Mouse (Mus musculus) hindbrain, embryonic 12.5 days (tissue): Measurements from ENCODE around the gene Pdpk1. TPM values are rescaled to one million over a fixed set of nuclear protein-coding genes. Genes with fewer than 3 reads are reported as not detected.
"Not testable (repeated sequence)": the region's sequence is repeated elsewhere in the genome, so short reads cannot be mapped to it uniquely, and the experiment has no call there.

Experiments
- ATAC-seq: fragments of 200-750 bp; cut with Nextera tagmentation; 2 replicates; pipeline ENCODE4 v1.8.0; 2017; ENCODE audit warnings: moderate TSS enrichment; ENCODE audit not compliant: low FRiP score
- H3K27ac ChIP-seq: fragments of 300-500 bp; sonication (generic); 2 replicates; pipeline ENCODE4 v1.5.1; 2016; ENCODE audit warnings: mild to moderate bottlenecking
- H3K27me3 ChIP-seq: fragments of 300-500 bp; sonication (generic); 2 replicates; pipeline ENCODE4 v1.6.1; 2016; ENCODE audit warnings: mild to moderate bottlenecking
- H3K36me3 ChIP-seq: fragments of 300-500 bp; sonication (generic); 2 replicates; pipeline ENCODE4 v1.6.1; 2016; ENCODE audit warnings: mild to moderate bottlenecking
- H3K4me1 ChIP-seq: fragments of 300-500 bp; sonication (generic); 2 replicates; pipeline ENCODE4 v1.6.1; 2016
- H3K4me2 ChIP-seq: fragments of 300-500 bp; sonication (generic); replicated peaks from 2 replicates; pipeline ENCODE4 v1.6.1; 2016; ENCODE audit warnings: mild to moderate bottlenecking
- H3K4me3 ChIP-seq: fragments of 300-500 bp; sonication (generic); 2 replicates; pipeline ENCODE4 v1.5.1; 2016; ENCODE audit warnings: mild to moderate bottlenecking
- H3K9ac ChIP-seq: fragments of 300-500 bp; sonication (generic); 2 replicates; pipeline ENCODE4 v1.6.1; 2016; ENCODE audit warnings: mild to moderate bottlenecking, moderate library complexity
- H3K9me3 ChIP-seq: fragments of 300-500 bp; sonication (generic); replicated peaks from 2 replicates; pipeline ENCODE4 v1.6.1; 2016; ENCODE audit warnings: mild to moderate bottlenecking
- WGBS: fragments of 180-500 bp; shearing (Covaris S2); methylation state at CpG from one replicate; pipeline ENCODE4 v1.1.7; 2016; 5-methylcytosine and 5-hydroxymethylcytosine counted together
- polyA plus RNA-seq: library from polyadenylated mRNA; unstranded; fragments of >200 nt; fragmentation: Nextera tagmentation; extraction: Ambion mirVana; gene quantifications from 2 replicates; pipeline ENCODE4 v1.2.1, GENCODE M21; 2016

Pdpk1 gene
- polyA plus RNA-seq, 1 experiment from 2014 or later, result 55.2 TPM

GRCm38 (mm10) chr17:24105111-24105510 lies 45.6 kb downstream of the Pdpk1 start:
- Histone ChIP-seq H3K9me3 (no peaks in the 10 kb centered on the region), H3K36me3 (peaks cover 42% of the 10 kb centered on the region), H3K4me2 (no peak overlapping the region), H3K27me3 (no peaks in the 10 kb centered on the region), H3K4me3 (no peak overlapping the region), H3K27ac (no peak overlapping the region), H3K4me1 (no peaks in the 10 kb centered on the region), H3K9ac (no peak overlapping the region)
- 84% methylated on average over 2 of the region's 2 CpGs for WGBS
- ATAC-seq, result no peak

- no peak for ATAC-seq
- Histone ChIP-seq H3K27me3 (no peaks in the 10 kb centered on the region), H3K36me3 (peaks cover 47% of the 10 kb centered on the region), H3K27ac (no peak overlapping the region), H3K4me3 (no peak overlapping the region), H3K4me2 (no peak overlapping the region), H3K4me1 (no peaks in the 10 kb centered on the region), H3K9me3 (no peaks in the 10 kb centered on the region), H3K9ac (no peak overlapping the region)
- WGBS, result 95% methylated on average over 4 of the region's 4 CpGs
Measured at GRCm38 (mm10) chr17:24098354-24098753, 52.4 kb downstream of the Pdpk1 start.

GRCm38 (mm10) chr17:24090575-24090974 lies 60.1 kb downstream of the Pdpk1 start:
- Histone ChIP-seq H3K9ac (no peak overlapping the region), H3K4me1 (no peaks in the 10 kb centered on the region), H3K27ac (no peak overlapping the region), H3K9me3 (no peaks in the 10 kb centered on the region), H3K36me3 (peaks cover 59% of the 10 kb centered on the region), H3K4me2 (no peak overlapping the region), H3K27me3 (no peaks in the 10 kb centered on the region), H3K4me3 (no peak overlapping the region)
- no peak for ATAC-seq
- 97% methylated on average over 1 of the region's 1 CpGs for WGBS

- not testable (repeated sequence) for H3K27ac ChIP-seq, H3K9ac ChIP-seq, H3K4me3 ChIP-seq, H3K4me1 ChIP-seq, H3K27me3 ChIP-seq, H3K4me2 ChIP-seq, ATAC-seq, H3K9me3 ChIP-seq
- 91% methylated on average over 3 of the region's 4 CpGs for WGBS
- peaks cover 55% of the 10 kb centered on the region for H3K36me3 ChIP-seq
Measured at GRCm38 (mm10) chr17:24086399-24086798, 64.3 kb downstream of the Pdpk1 start.

- Histone ChIP-seq H3K36me3 (peaks cover 50% of the 10 kb centered on the region), H3K4me1 (no peaks in the 10 kb centered on the region), H3K27me3 (no peaks in the 10 kb centered on the region), H3K27ac (no peak overlapping the region), H3K4me2 (no peak overlapping the region), H3K9me3 (no peaks in the 10 kb centered on the region), H3K9ac (no peak overlapping the region), H3K4me3 (no peak overlapping the region)
- no peak for ATAC-seq
- 65% methylated on average over 1 of the region's 1 CpGs for WGBS
Measured at GRCm38 (mm10) chr17:24084593-24084992, 66.1 kb downstream of the Pdpk1 start.

- no peak for ATAC-seq
- H3K4me2 ChIP-seq, result no peak overlapping the region
- no peak overlapping the region for H3K27ac ChIP-seq
- H3K36me3 ChIP-seq, result peaks cover 31% of the 10 kb centered on the region
- no peak overlapping the region for H3K4me3 ChIP-seq
- H3K9me3 ChIP-seq, result no peaks in the 10 kb centered on the region
- peaks cover 4% of the 10 kb centered on the region for H3K4me1 ChIP-seq
- H3K9ac ChIP-seq, result no peak overlapping the region
- WGBS, result 89% methylated on average over 2 of the region's 2 CpGs
- H3K27me3 ChIP-seq, result no peaks in the 10 kb centered on the region
Measured at GRCm38 (mm10) chr17:24077101-24077500, 73.6 kb downstream of the Pdpk1 start.

GRCm38 (mm10) chr17:24072919-24073696 lies 77.6 kb downstream of the Pdpk1 start, which contains the start of gene Kctd5:
Gene Kctd5 (minus strand): TSS chr17:24073485.
- under 1% methylated on average over 61 of the region's 62 CpGs for WGBS
- Histone ChIP-seq H3K4me3 (peak within 1 kb of the TSS; percentile 96), H3K9me3 (no peaks in the 10 kb centered on the region), H3K36me3 (peaks cover 14% of the 10 kb centered on the region), H3K4me1 (peaks cover 14% of the 10 kb centered on the region), H3K9ac (peak within 1 kb of the TSS; percentile 94), H3K27me3 (no peaks in the 10 kb centered on the region), H3K4me2 (peak within 1 kb of the TSS; percentile 65), H3K27ac (peak within 1 kb of the TSS; percentile 84)
- ATAC-seq, result peak; percentile 97

- peaks cover 14% of the 10 kb centered on the region for H3K4me1 ChIP-seq
Measured at GRCm38 (mm10) chr17:24069531-24069930, 81.2 kb downstream of the Pdpk1 start.

GRCm38 (mm10) chr17:24068271-24068670 lies 82.5 kb downstream of the Pdpk1 start:
- ATAC-seq, result no peak
- H3K4me1 ChIP-seq, result peaks cover 14% of the 10 kb centered on the region
- H3K36me3 ChIP-seq, result peaks cover 11% of the 10 kb centered on the region; the same call in 1 of the 2 replicates
- H3K4me3 ChIP-seq, result no peak overlapping the region
- no peak overlapping the region for H3K27ac ChIP-seq
- no peaks in the 10 kb centered on the region for H3K27me3 ChIP-seq
- no peaks in the 10 kb centered on the region for H3K9me3 ChIP-seq
- no peak overlapping the region for H3K4me2 ChIP-seq
- 90% methylated on average over 5 of the region's 5 CpGs for WGBS
- no peak overlapping the region for H3K9ac ChIP-seq

More at GRCm38 (mm10) chr17:24069531-24069930, 81.2 kb downstream of the Pdpk1 start:
- no peak for ATAC-seq
- 94% methylated on average over 3 of the region's 3 CpGs for WGBS
- Histone ChIP-seq H3K4me2 (no peak overlapping the region), H3K9me3 (no peaks in the 10 kb centered on the region), H3K27me3 (no peaks in the 10 kb centered on the region), H3K36me3 (peaks cover 8% of the 10 kb centered on the region; the same call in 1 of the 2 replicates), H3K27ac (no peak overlapping the region), H3K4me3 (no peak overlapping the region), H3K9ac (no peak overlapping the region)

- Histone ChIP-seq H3K9ac (no peak overlapping the region), H3K4me3 (no peak overlapping the region), H3K4me2 (no peak overlapping the region), H3K36me3 (peaks cover 40% of the 10 kb centered on the region), H3K9me3 (no peaks in the 10 kb centered on the region), H3K27ac (no peak overlapping the region), H3K4me1 (no peaks in the 10 kb centered on the region), H3K27me3 (no peaks in the 10 kb centered on the region)
- WGBS, result 77% methylated on average over 4 of the region's 4 CpGs
- ATAC-seq, result no peak
Measured at GRCm38 (mm10) chr17:24062459-24063155, 88.1 kb downstream of the Pdpk1 start.

- H3K27ac ChIP-seq, result no peak overlapping the region
- H3K9me3 ChIP-seq, result no peaks in the 10 kb centered on the region
- no peak overlapping the region for H3K9ac ChIP-seq
- H3K36me3 ChIP-seq, result peaks cover 82% of the 10 kb centered on the region
- no peak overlapping the region for H3K4me3 ChIP-seq
- no peaks in the 10 kb centered on the region for H3K4me1 ChIP-seq
- no peak overlapping the region for H3K4me2 ChIP-seq
- H3K27me3 ChIP-seq, result no peaks in the 10 kb centered on the region
- no peak for ATAC-seq
- 91% methylated on average over 5 of the region's 5 CpGs for WGBS
Measured at GRCm38 (mm10) chr17:24057730-24058245, 92.9 kb downstream of the Pdpk1 start.
